Mouse (Mus musculus) neural tube, embryonic 13.5 days (tissue): ENCODE measurements around the gene Pcx. TPM values are rescaled to one million over a fixed set of nuclear protein-coding genes. Genes with fewer than 3 reads are reported as not detected.

Experiments
- ATAC-seq: fragments of 200-750 bp; cut with Nextera tagmentation; 2 replicates; pipeline ENCODE4 v1.8.0; 2017; ENCODE audit warnings: low read depth, mild to moderate bottlenecking, moderate TSS enrichment, moderate library complexity
- H3K27ac ChIP-seq: fragments of 300-500 bp; sonication (generic); replicated peaks from 2 replicates; pipeline ENCODE4 v1.5.1; 2015; ENCODE audit warnings: moderate library complexity, mild to moderate bottlenecking, inconsistent platforms
- H3K27me3 ChIP-seq: fragments of 300-500 bp; sonication (generic); 2 replicates; pipeline ENCODE4 v1.6.1; 2015; ENCODE audit warnings: mild to moderate bottlenecking, inconsistent platforms
- H3K36me3 ChIP-seq: fragments of 300-500 bp; sonication (generic); 2 replicates; pipeline ENCODE4 v1.6.1; 2015; ENCODE audit warnings: mild to moderate bottlenecking, inconsistent platforms
- H3K4me1 ChIP-seq: fragments of 300-500 bp; sonication (generic); replicated peaks from 2 replicates; pipeline ENCODE4 v1.6.1; 2015; ENCODE audit warnings: inconsistent platforms
- H3K4me2 ChIP-seq: fragments of 300-500 bp; sonication (generic); 2 replicates; pipeline ENCODE4 v1.6.1; 2015; ENCODE audit warnings: inconsistent platforms, mild to moderate bottlenecking, moderate library complexity
- H3K4me3 ChIP-seq: fragments of 300-500 bp; sonication (generic); 2 replicates; pipeline ENCODE4 v1.5.1; 2015; ENCODE audit warnings: mild to moderate bottlenecking, inconsistent platforms
- H3K9ac ChIP-seq: fragments of 300-500 bp; sonication (generic); 2 replicates; pipeline ENCODE4 v1.6.1; 2015; ENCODE audit warnings: moderate library complexity, mild to moderate bottlenecking, inconsistent platforms
- H3K9me3 ChIP-seq: fragments of 300-500 bp; sonication (generic); 2 replicates; pipeline ENCODE4 v1.6.1; 2016; ENCODE audit warnings: inconsistent platforms
- WGBS: fragments of 180-500 bp; shearing (Covaris S2); methylation state at CpG from one replicate; pipeline ENCODE4 v1.1.7; 2015; 5-methylcytosine and 5-hydroxymethylcytosine counted together
- polyA plus RNA-seq: library from polyadenylated mRNA; unstranded; fragments of >200 nt; fragmentation: Nextera tagmentation; extraction: Ambion mirVana; gene quantifications from 2 replicates; pipeline ENCODE4 v1.2.1, GENCODE M21; 2015

Pcx gene
- polyA plus RNA-seq, 1 experiment from 2014 or later, result 21.0 TPM

DNA sequence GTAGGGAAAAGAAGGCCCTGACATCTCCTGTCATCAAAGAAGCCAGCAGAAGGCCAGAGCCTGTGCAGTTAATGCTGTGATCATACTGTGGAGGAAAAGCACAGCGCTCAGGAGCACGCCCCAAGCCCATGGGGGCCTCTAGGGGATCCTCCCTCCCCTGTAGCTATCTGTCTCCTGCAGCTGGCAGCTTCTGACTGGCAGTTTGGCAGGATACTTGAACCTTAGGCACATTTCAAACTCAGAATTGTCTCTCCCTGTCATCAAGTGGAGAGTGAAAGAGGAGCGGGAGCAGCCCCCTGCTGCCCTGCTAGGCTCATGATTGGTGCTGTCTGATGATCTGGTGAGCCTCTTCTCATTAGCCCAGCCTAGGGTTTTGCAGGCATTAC, 48.3 kb downstream of the Pcx start:
- no peak overlapping the region for H3K4me2 ChIP-seq
- ATAC-seq, result no peak; the same call in 1 of the 2 replicates
- H3K36me3 ChIP-seq, result no peaks in the 10 kb centered on the region
- H3K4me3 ChIP-seq, result no peak overlapping the region
- H3K27ac ChIP-seq, result 0 out of 2 replicates have a peak overlapping the region, but pooled peaks have one; percentile 39
- H3K27me3 ChIP-seq, result no peaks in the 10 kb centered on the region
- peaks cover 24% of the 10 kb centered on the region for H3K4me1 ChIP-seq
- H3K9ac ChIP-seq, result 0 out of 2 replicates have a peak overlapping the region, but pooled peaks have one; percentile 12
- no peaks in the 10 kb centered on the region for H3K9me3 ChIP-seq
- 53% methylated on average over 3 of the region's 3 CpGs for WGBS

- H3K9me3 ChIP-seq, result no peaks in the 10 kb centered on the region
- WGBS, result 55% methylated on average over 3 of the region's 3 CpGs
- H3K27ac ChIP-seq, result 0 out of 2 replicates have a peak overlapping the region, but pooled peaks have one; percentile 39
- no peak for ATAC-seq
- no peaks in the 10 kb centered on the region for H3K27me3 ChIP-seq
- no peak overlapping the region for H3K9ac ChIP-seq
- no peak overlapping the region for H3K4me3 ChIP-seq
- H3K4me2 ChIP-seq, result no peak overlapping the region
- H3K36me3 ChIP-seq, result no peaks in the 10 kb centered on the region
- H3K4me1 ChIP-seq, result peaks cover 24% of the 10 kb centered on the region
Measured at GRCm38 (mm10) chr19:4559011-4559410, 48.7 kb downstream of the Pcx start.

DNA sequence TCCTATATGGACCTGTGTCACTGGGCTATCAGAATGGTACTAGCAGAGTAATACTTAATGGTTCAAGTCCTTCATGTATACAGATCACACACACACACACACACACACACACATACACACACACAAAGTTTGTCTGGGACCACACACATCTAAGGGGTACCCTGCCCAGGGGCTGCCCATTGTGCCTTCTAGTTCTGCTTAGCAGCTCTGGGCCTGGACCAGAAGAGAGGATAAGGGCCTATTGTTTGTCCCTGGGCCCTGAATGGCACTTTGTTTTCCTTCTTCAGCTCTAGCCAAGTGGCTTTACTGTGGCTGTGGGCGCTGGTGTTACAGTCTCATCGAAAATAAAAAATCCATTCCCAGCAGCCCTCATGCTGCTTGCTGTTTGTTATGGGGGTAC, 49.3 kb downstream of the Pcx start:
- Histone ChIP-seq H3K4me3 (no peak overlapping the region), H3K4me1 (peaks cover 24% of the 10 kb centered on the region), H3K27me3 (no peaks in the 10 kb centered on the region), H3K9me3 (no peaks in the 10 kb centered on the region), H3K27ac (peak overlapping the region; percentile 34; the same call in 1 of the 2 replicates), H3K36me3 (no peaks in the 10 kb centered on the region), H3K9ac (no peak overlapping the region), H3K4me2 (no peak overlapping the region)
- WGBS, result 57% methylated on average over 2 of the region's 2 CpGs
- ATAC-seq, result peak; percentile 77

DNA sequence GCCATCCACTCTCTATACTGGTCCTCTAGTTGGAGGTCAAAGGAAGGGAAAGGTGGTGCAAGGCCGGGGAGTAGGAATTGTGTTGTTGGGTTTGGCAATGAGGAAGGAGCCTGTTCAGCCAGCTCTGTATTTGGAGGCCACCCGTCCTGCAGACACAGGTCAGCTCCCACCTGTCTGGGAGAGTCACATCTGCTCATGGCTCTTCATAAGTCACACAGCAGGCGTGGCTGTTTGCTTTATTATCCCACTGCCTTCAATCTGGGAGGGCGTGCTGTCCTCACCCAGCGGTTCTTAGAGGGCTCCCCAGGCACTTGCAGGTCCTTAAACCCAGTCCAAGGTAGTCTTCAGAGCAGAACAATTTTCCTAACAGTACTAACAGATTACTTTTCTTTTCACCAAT, 49.9 kb downstream of the Pcx start:
- ATAC-seq, result no peak
- no peak overlapping the region for H3K4me2 ChIP-seq
- H3K27me3 ChIP-seq, result no peaks in the 10 kb centered on the region
- H3K9me3 ChIP-seq, result no peaks in the 10 kb centered on the region
- 67% methylated on average over 5 of the region's 5 CpGs for WGBS
- no peaks in the 10 kb centered on the region for H3K36me3 ChIP-seq
- peak overlapping the region; percentile 34; the same call in 1 of the 2 replicates for H3K27ac ChIP-seq
- peaks cover 24% of the 10 kb centered on the region for H3K4me1 ChIP-seq
- H3K9ac ChIP-seq, result no peak overlapping the region
- no peak overlapping the region for H3K4me3 ChIP-seq

GRCm38 (mm10) chr19:4565678-4566077, 55.4 kb downstream of the Pcx start:
- WGBS, result 96% methylated on average over 5 of the region's 5 CpGs
- no peaks in the 10 kb centered on the region; the same call in 1 of the 2 replicates for H3K4me1 ChIP-seq
- no peak overlapping the region for H3K9ac ChIP-seq
- H3K9me3 ChIP-seq, result no peaks in the 10 kb centered on the region
- no peaks in the 10 kb centered on the region for H3K27me3 ChIP-seq
- H3K27ac ChIP-seq, result no peak overlapping the region
- ATAC-seq, result no peak
- no peak overlapping the region for H3K4me3 ChIP-seq
- H3K4me2 ChIP-seq, result no peak overlapping the region
- no peaks in the 10 kb centered on the region for H3K36me3 ChIP-seq

- H3K4me2 ChIP-seq, result no peak overlapping the region
- no peak for ATAC-seq
- H3K36me3 ChIP-seq, result no peaks in the 10 kb centered on the region
- H3K4me1 ChIP-seq, result peaks cover 5% of the 10 kb centered on the region; the same call in 1 of the 2 replicates
- H3K27me3 ChIP-seq, result no peaks in the 10 kb centered on the region
- H3K9ac ChIP-seq, result no peak overlapping the region
- 75% methylated on average over 2 of the region's 2 CpGs for WGBS
- no peaks in the 10 kb centered on the region for H3K9me3 ChIP-seq
- no peak overlapping the region for H3K27ac ChIP-seq
- no peak overlapping the region for H3K4me3 ChIP-seq
Measured at GRCm38 (mm10) chr19:4566880-4567279, 56.6 kb downstream of the Pcx start.

GRCm38 (mm10) chr19:4567665-4568064, 57.4 kb downstream of the Pcx start:
- H3K36me3 ChIP-seq, result no peaks in the 10 kb centered on the region
- no peak overlapping the region for H3K9ac ChIP-seq
- H3K4me2 ChIP-seq, result no peak overlapping the region
- no peak for ATAC-seq
- no peak overlapping the region for H3K4me3 ChIP-seq
- peaks cover 7% of the 10 kb centered on the region; the same call in 1 of the 2 replicates for H3K4me1 ChIP-seq
- WGBS, result 73% methylated on average over 2 of the region's 2 CpGs
- no peaks in the 10 kb centered on the region for H3K9me3 ChIP-seq
- H3K27me3 ChIP-seq, result no peaks in the 10 kb centered on the region
- H3K27ac ChIP-seq, result no peak overlapping the region

DNA sequence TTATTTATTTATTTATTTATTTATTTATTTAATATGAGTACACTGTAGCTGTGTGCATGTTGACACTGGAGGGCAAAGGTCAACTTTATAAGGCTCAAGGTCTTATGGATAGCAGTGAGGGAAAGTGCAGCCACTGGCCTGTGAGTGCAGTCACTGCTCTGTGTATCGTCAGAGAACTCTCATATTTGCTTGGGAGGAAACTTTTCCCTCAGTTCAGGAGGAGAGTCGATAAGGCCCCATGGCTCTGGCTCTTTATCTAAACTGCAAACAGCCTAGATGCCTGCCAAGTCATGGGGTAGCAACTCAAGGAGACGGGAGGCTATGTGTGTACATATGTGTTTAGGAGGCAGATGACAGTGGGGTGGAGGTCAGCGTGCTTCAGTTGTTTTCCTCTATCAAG, 58.6 kb downstream of the Pcx start:
- WGBS, result 87% methylated on average over 4 of the region's 4 CpGs

DNA sequence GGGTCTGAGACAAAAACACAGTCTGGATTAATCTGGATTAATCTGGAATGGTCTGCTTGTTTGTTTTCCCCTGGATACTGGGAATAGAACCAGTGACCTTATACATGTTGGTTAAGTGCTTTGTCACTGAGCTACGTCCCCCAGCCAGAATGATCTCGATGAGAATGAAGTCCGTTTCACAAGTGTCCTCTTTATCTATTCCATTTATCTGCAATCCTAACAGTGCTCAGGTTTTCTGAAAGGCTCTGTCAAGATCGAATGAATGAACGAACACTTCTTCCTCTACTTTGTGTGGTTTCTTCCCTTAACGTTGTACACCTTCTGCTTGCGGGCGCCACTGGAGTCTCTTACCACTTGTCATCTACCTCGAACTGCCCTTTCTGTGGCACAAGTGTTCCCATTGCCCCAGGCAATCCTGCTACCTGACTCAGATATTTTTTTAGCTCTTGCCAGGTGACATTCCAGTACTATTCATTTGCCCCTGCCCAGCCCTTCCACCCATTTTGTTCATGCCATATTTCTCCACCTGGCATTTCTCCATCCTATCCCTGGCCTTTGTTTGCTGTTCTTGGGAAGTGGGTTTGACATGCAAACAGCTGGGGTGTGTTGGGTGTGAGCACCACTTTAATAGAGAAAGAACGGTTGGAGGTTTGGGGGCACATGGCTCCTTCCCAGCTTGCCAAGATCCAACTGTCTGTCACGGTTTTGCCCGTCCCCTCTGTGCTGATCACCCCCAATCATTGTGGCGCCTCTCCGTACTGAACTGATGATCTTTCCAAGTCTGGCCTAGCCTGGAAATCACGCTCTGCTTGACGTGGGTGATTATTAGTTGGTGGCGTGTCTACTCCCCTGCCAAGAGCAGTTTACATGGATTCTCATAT, 59.3 kb downstream of the Pcx start:
- Histone ChIP-seq H3K4me3 (no peak overlapping the region), H3K4me2 (no peak overlapping the region), H3K9me3 (no peaks in the 10 kb centered on the region), H3K9ac (no peak overlapping the region), H3K27me3 (no peaks in the 10 kb centered on the region), H3K27ac (no peak overlapping the region), H3K4me1 (peaks cover 7% of the 10 kb centered on the region; the same call in 1 of the 2 replicates), H3K36me3 (no peaks in the 10 kb centered on the region)
- WGBS, result 88% methylated on average over 17 of the region's 17 CpGs
- ATAC-seq, result no peak

More for the DNA sequence above, 58.6 kb downstream of the Pcx start:
- Histone ChIP-seq H3K9ac (no peak overlapping the region), H3K9me3 (no peaks in the 10 kb centered on the region), H3K4me1 (peaks cover 7% of the 10 kb centered on the region; the same call in 1 of the 2 replicates), H3K27me3 (no peaks in the 10 kb centered on the region), H3K4me3 (no peak overlapping the region), H3K36me3 (no peaks in the 10 kb centered on the region), H3K27ac (no peak overlapping the region), H3K4me2 (no peak overlapping the region)
- no peak for ATAC-seq

- Histone ChIP-seq H3K36me3 (no peaks in the 10 kb centered on the region), H3K9me3 (no peaks in the 10 kb centered on the region), H3K27ac (no peak overlapping the region), H3K9ac (no peak overlapping the region), H3K4me2 (no peak overlapping the region), H3K4me3 (no peak overlapping the region), H3K4me1 (peaks cover 7% of the 10 kb centered on the region; the same call in 1 of the 2 replicates), H3K27me3 (no peaks in the 10 kb centered on the region)
- no peak for ATAC-seq
- WGBS, result 90% methylated on average over 11 of the region's 11 CpGs
Measured at GRCm38 (mm10) chr19:4570237-4570613, 60.0 kb downstream of the Pcx start.

- Histone ChIP-seq H3K4me3 (no peak overlapping the region), H3K36me3 (no peaks in the 10 kb centered on the region), H3K4me2 (no peak overlapping the region), H3K9ac (no peak overlapping the region), H3K4me1 (peaks cover 7% of the 10 kb centered on the region; the same call in 1 of the 2 replicates), H3K27me3 (no peaks in the 10 kb centered on the region), H3K9me3 (no peaks in the 10 kb centered on the region), H3K27ac (no peak overlapping the region)
- no peak for ATAC-seq
- WGBS, result 91% methylated on average over 6 of the region's 6 CpGs
Measured at GRCm38 (mm10) chr19:4570815-4571214, 60.5 kb downstream of the Pcx start.

DNA sequence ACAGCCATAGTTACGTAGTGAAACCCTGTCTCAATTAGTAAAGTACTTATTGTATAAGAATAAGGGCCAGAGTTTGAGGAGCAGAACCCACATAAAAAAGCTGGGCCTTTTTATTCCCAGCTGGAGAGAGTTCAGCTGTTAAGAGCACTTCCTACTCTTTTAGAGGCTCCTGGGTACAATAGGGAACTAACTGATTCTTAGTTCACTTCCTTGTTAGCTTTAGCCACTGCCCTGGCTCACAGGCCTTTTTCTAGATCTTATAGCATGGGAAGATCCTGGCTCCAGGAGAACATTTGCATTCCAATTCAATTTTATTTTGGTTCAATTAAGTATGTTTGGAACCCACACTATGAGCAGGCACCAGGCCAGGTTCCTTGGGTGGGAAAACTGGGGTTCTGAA, 61.4 kb downstream of the Pcx start:
- no peak overlapping the region; the same call in 1 of the 2 replicates for H3K27ac ChIP-seq
- WGBS, result 75% methylated on average over 1 of the region's 1 CpGs
- H3K36me3 ChIP-seq, result no peaks in the 10 kb centered on the region
- ATAC-seq, result no peak
- no peaks in the 10 kb centered on the region for H3K9me3 ChIP-seq
- no peak overlapping the region for H3K4me3 ChIP-seq
- H3K4me1 ChIP-seq, result peaks cover 7% of the 10 kb centered on the region; the same call in 1 of the 2 replicates
- H3K9ac ChIP-seq, result no peak overlapping the region
- H3K27me3 ChIP-seq, result no peaks in the 10 kb centered on the region
- H3K4me2 ChIP-seq, result no peak overlapping the region
